Mouse (Mus musculus) lung, embryonic 16.5 days (tissue): Measurements from ENCODE around the gene Ankfy1. TPM values are rescaled to one million over a fixed set of nuclear protein-coding genes. Genes with fewer than 3 reads are reported as not detected.

ENCODE experiments used
- ATAC-seq: fragments of 200-750 bp; cut with Nextera tagmentation; 2 replicates; pipeline ENCODE4 v1.8.0; 2017; ENCODE audit warnings: low read depth, mild to moderate bottlenecking, moderate library complexity
- H3K27ac ChIP-seq: fragments of 300-500 bp; sonication (generic); 2 replicates; pipeline ENCODE4 v1.5.1; 2014; ENCODE audit warnings: mild to moderate bottlenecking, control low read depth, low read length
- H3K27me3 ChIP-seq: fragments of 300-500 bp; sonication (generic); 2 replicates; pipeline ENCODE4 v1.6.1; 2014; ENCODE audit warnings: low read depth, low read length, mixed read lengths; ENCODE audit not compliant: control insufficient read depth, insufficient read depth
- H3K36me3 ChIP-seq: fragments of 300-500 bp; sonication (generic); 2 replicates; pipeline ENCODE4 v1.6.1; 2014; ENCODE audit warnings: low read length; ENCODE audit not compliant: control insufficient read depth, insufficient read depth
- H3K4me1 ChIP-seq: fragments of 300-500 bp; sonication (generic); replicated peaks from 2 replicates; pipeline ENCODE4 v1.6.1; 2014; ENCODE audit warnings: low read length, mixed read lengths; ENCODE audit not compliant: control insufficient read depth, insufficient read depth
- H3K4me2 ChIP-seq: fragments of 300-500 bp; sonication (generic); 2 replicates; pipeline ENCODE4 v1.6.1; 2014; ENCODE audit warnings: low read depth, low read length, control low read depth
- H3K4me3 ChIP-seq: fragments of 300-500 bp; sonication (generic); 2 replicates; pipeline ENCODE4 v1.5.1; 2014; ENCODE audit warnings: mild to moderate bottlenecking, low read length, control low read depth
- H3K9ac ChIP-seq: fragments of 300-500 bp; sonication (generic); 2 replicates; pipeline ENCODE4 v1.6.1; 2014; ENCODE audit warnings: low read length, control low read depth
- H3K9me3 ChIP-seq: fragments of 300-500 bp; sonication (generic); 2 replicates; pipeline ENCODE4 v1.6.1; 2016; ENCODE audit warnings: low read length; ENCODE audit not compliant: control insufficient read depth
- WGBS: fragments of 180-500 bp; shearing (Covaris S2); extraction: QIAGEN DNeasy Blood & Tissue Kit; methylation state at CpG from one replicate; pipeline ENCODE4 v1.1.7; 2014; 5-methylcytosine and 5-hydroxymethylcytosine counted together
- polyA plus RNA-seq: library from polyadenylated mRNA; unstranded; fragments of >200 nt; fragmentation: Nextera tagmentation; extraction: Ambion mirVana; gene quantifications from 2 replicates; pipeline ENCODE4 v1.2.1, GENCODE M21; 2015

The Ankfy1 gene
- polyA plus RNA-seq, 1 experiment from 2014 or later = 24.4 TPM

DNA sequence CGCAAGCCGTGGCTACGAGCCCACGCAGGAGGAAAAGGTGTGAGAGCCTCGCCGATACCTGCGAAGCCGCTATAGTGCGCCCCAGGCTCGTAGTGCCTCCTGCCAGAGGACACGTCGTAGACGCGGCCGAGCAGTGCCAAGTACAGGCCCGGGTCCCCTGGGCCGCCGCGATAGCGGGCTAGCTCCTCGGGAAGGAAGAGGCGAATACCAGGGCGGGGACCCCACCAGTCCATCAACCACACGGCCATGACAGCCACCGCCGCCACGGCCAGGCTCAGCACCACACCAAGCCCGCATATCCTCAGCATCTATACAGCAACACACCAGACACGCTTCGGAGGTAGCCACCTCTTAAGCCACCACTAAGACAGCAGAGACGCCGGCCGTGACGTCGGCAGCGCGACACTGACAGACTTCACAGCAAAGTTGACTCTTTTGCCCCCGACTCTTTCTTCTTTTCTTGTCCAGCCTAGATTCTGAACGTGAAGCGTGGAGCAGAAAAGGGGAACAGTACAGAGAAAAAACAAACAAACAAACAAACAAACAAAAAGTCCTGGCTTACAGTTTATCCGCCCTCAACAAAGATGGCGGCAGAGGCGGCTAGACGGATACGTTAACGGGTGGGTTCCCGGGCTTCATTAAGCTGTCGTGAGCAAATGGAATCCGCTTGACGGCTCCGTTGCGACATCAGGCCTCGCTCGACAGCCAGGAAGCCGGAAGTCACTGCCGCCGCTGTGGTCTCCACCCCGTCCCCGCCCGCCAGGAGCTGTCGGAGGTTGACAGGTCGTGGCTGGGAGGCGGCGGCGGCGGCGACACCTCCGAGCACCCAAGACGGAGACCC, 105.9 kb downstream of the Ankfy1 start, which contains the start of the genes Cyb5d2 and Zzef1:
Gene Cyb5d2 (minus strand): TSS at position 688 of the 841 bp plus-strand sequence.
Gene Zzef1 (plus strand): TSS at position 772 of the 841 bp plus-strand sequence.
- under 1% methylated on average over 69 of the region's 69 CpGs for WGBS
- Histone ChIP-seq H3K27ac (peak within 1 kb of the TSS; percentile 83), H3K27me3 (no peaks in the 10 kb centered on the region), H3K9ac (peak within 1 kb of the TSS; percentile 91), H3K4me3 (peak within 1 kb of the TSS; percentile 72), H3K4me1 (peaks cover 9% of the 10 kb centered on the region), H3K4me2 (peak within 1 kb of the TSS; percentile 91), H3K9me3 (no peaks in the 10 kb centered on the region), H3K36me3 (no peaks in the 10 kb centered on the region)
- ATAC-seq = peak; percentile 97

DNA sequence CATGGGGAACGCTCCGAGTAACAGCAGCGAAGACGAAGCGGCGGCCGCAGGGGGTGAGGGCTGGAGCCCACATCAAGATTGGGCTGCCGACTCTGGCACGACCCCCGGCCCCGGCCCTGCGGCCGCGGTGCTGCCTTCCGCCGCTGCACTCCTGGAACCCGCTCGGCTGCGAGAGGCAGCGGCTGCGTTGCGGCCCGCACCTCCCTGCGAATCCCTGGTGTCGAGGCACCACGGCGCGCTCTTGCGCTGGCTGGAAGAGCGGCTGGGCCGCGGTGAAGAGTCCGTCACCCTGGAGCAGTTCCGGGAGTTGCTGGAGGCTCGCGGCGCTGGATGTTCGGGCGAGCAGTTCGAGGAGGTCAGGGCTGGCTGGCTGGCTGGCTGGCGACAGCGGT, 106.5 kb downstream of the Ankfy1 start:
- ATAC-seq = peak; percentile 49
- peak overlapping the region; percentile 91 for H3K4me2 ChIP-seq
- H3K9ac ChIP-seq = peak overlapping the region; percentile 87
- H3K27me3 ChIP-seq = no peaks in the 10 kb centered on the region
- peak overlapping the region; percentile 72 for H3K4me3 ChIP-seq
- under 1% methylated on average over 37 of the region's 42 CpGs for WGBS
- no peaks in the 10 kb centered on the region for H3K9me3 ChIP-seq
- H3K4me1 ChIP-seq = peaks cover 9% of the 10 kb centered on the region
- H3K27ac ChIP-seq = peak overlapping the region; percentile 32
- H3K36me3 ChIP-seq = no peaks in the 10 kb centered on the region

DNA sequence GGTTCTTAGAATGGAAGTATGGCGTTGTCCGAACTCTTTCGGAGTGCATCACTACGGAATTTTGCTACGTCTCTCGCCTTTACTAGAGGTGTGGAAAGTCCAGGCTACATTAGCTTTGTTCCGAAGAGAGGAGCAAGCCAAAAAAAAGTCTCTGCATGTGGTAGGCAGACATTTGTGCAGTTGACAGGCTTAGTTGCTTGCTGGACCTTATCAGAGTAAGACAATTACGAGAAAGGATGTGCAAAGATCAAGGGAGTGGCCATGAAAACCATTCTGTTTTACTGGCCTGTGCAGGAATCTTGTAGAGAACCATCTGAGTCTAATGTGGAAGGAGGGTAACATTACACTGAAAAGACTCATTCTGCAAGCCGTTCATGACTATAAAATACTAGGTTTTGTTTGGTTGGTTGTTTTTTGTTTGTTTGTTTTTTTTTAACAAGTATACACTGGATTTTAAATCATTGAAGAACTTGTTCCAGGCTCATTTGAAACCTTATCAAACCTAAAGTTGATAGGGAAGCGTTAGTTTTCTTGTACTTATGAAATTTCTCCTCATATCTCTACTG, 107.0 kb downstream of the Ankfy1 start:
- H3K27me3 ChIP-seq = no peaks in the 10 kb centered on the region
- H3K9ac ChIP-seq = peak overlapping the region; percentile 87
- H3K4me3 ChIP-seq = peak overlapping the region; percentile 72
- WGBS = 10% methylated on average over 10 of the region's 10 CpGs
- peak overlapping the region; percentile 32; the same call in 1 of the 2 replicates for H3K27ac ChIP-seq
- no peak for ATAC-seq
- H3K9me3 ChIP-seq = no peaks in the 10 kb centered on the region
- H3K4me2 ChIP-seq = peak overlapping the region; percentile 91
- no peaks in the 10 kb centered on the region for H3K36me3 ChIP-seq
- H3K4me1 ChIP-seq = peaks cover 9% of the 10 kb centered on the region

DNA sequence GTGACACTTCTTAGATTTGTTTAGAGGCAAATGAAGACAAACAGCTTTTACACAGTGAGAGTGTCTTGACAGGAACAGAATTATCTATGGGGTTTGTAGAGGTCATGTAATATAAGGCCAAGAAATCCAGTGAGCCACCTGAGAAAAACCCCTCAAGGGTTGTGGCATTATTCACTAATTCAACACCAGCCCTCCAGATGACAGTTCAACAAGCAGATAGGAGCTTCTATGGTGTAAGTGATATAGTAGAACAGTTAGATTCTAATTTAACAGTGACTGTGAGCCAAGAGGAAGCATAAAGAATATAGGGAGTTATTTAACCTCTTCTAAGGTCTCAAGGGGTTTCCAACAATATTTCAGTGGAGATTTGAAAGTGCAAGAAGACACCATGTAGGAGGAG, 108.3 kb downstream of the Ankfy1 start:
- no peaks in the 10 kb centered on the region for H3K27me3 ChIP-seq
- ATAC-seq = no peak
- no peak overlapping the region for H3K9ac ChIP-seq

DNA sequence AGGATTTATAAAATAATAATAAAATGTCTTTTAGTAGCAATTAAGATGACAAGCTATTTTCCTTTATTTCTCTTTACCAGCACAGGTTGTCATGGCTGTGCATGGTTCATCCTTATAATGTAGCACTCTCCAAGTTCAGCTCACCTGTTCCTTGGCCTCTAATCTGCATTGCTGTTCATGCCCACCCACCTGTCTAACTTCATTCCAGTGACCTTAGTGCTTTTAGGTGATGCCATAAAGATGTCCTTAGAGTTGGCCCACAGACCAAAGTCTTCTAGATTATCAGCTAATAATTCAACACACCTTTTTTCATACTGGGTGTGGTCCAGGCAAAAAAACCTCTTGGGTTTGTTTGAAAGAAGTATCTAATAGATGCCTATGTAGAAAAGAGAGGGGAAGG, 111.4 kb downstream of the Ankfy1 start:
- Histone ChIP-seq H3K9me3 (no peaks in the 10 kb centered on the region), H3K4me2 (no peak overlapping the region), H3K9ac (no peak overlapping the region), H3K27me3 (no peaks in the 10 kb centered on the region), H3K27ac (no peak overlapping the region), H3K4me3 (no peak overlapping the region), H3K4me1 (peaks cover 11% of the 10 kb centered on the region), H3K36me3 (no peaks in the 10 kb centered on the region)
- ATAC-seq = no peak

More for the DNA sequence above, 108.3 kb downstream of the Ankfy1 start:
- Histone ChIP-seq H3K9me3 (no peaks in the 10 kb centered on the region), H3K4me2 (no peak overlapping the region), H3K27ac (no peak overlapping the region), H3K4me1 (peaks cover 12% of the 10 kb centered on the region), H3K4me3 (no peak overlapping the region), H3K36me3 (no peaks in the 10 kb centered on the region)

DNA sequence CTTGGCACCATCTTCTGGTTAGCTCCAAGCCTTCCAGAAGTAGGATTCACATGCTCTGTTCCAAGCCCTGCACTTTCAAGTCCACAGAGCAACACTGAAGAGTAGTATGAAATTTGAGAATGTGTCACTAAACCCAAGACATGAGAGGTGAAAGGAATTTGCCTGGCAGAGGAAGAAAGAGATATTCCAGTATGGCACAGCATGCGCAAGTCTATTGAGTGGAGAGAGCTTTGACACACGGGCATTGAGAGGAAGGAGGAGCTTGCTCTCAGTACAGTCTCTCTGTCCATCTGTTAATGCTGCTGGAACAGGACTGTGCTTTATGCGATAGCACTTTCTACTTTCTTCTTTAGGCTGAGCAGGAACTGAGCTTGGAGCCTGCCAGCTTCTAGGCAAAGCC, 113.2 kb downstream of the Ankfy1 start:
- 32% methylated on average over 3 of the region's 3 CpGs for WGBS
- Histone ChIP-seq H3K4me3 (no peak overlapping the region), H3K9ac (no peak overlapping the region), H3K4me2 (no peak overlapping the region), H3K36me3 (no peaks in the 10 kb centered on the region), H3K4me1 (peaks cover 7% of the 10 kb centered on the region), H3K27ac (peak overlapping the region; percentile 5; the same call in 1 of the 2 replicates), H3K9me3 (no peaks in the 10 kb centered on the region), H3K27me3 (no peaks in the 10 kb centered on the region)
- ATAC-seq = peak; percentile 70

DNA sequence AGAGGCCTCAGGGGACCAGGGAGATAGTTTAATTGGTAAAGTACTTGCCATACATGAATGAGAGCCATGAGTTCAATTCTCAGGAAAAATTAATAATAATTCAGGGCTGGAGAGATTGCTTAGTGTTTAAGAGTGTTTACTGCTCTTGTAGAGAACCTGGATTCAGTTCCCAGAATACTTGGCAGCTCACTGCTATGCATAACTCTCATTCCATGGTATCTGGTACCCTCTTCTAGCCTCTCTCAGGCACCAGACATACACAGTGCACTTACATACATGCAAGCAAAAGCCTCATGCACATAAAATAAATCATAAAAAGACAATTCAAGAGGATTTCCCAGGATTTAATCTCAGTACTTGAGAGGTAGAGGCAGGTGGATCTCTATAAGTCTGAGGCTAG, 114.8 kb downstream of the Ankfy1 start:
- H3K4me3 ChIP-seq = no peak overlapping the region
- H3K36me3 ChIP-seq = no peaks in the 10 kb centered on the region
- no peak overlapping the region for H3K4me2 ChIP-seq
- no peak overlapping the region for H3K27ac ChIP-seq
- H3K9me3 ChIP-seq = no peaks in the 10 kb centered on the region
- H3K4me1 ChIP-seq = peaks cover 9% of the 10 kb centered on the region
- no peak overlapping the region for H3K9ac ChIP-seq
- no peaks in the 10 kb centered on the region for H3K27me3 ChIP-seq
- no peak for ATAC-seq

DNA sequence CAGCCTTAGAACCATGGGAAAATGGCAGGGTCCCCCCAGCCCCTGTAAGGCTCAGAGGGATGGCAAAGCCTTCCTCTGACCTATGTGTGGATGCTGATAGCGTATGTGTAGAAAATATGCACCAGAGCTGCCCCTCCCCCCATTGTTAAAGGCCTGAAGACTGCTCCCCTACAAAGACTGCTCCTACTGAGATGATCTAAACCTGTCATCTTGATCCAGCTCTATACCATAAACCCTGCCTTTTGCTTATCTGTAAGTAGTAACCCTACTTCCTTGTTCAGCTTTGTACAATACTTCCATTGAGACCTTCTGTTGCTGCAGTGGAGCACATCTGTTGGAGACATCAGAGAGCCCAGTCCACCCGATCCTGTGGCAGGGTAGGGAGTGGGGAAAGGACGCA, 115.4 kb downstream of the Ankfy1 start:
- no peaks in the 10 kb centered on the region for H3K9me3 ChIP-seq
- H3K9ac ChIP-seq = no peak overlapping the region
- whole genome bisulfite sequencing = 92% methylated on average over 3 of the region's 3 CpGs
- no peaks in the 10 kb centered on the region for H3K36me3 ChIP-seq
- ATAC-seq = no peak
- no peak overlapping the region for H3K27ac ChIP-seq
- peaks cover 9% of the 10 kb centered on the region for H3K4me1 ChIP-seq
- no peak overlapping the region for H3K4me3 ChIP-seq
- H3K27me3 ChIP-seq = no peaks in the 10 kb centered on the region
- H3K4me2 ChIP-seq = no peak overlapping the region

DNA sequence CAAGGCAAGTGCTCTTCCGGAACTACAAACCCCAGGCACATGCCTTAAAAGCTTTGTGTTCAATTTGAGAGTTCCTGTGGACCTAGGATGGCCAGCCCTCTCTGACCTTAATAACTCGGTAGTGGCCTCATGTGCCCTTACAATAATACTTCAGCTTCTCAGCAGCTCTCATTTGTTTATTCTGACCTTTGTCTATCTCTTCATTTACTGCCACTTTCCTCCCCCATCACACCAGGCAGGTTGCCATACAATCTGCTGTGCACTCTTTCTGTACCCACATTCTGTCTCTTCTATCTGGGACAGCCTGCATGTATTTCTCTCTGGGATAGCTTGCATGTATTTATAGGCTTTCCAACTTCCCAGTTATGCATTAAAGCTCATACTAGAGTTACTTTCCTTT, 116.8 kb downstream of the Ankfy1 start:
- H3K27ac ChIP-seq = no peak overlapping the region
- H3K4me3 ChIP-seq = no peak overlapping the region
- no peak overlapping the region for H3K4me2 ChIP-seq
- no peaks in the 10 kb centered on the region for H3K36me3 ChIP-seq
- 53% methylated on average over 2 of the region's 2 CpGs for WGBS
- no peaks in the 10 kb centered on the region for H3K9me3 ChIP-seq
- H3K4me1 ChIP-seq = peaks cover 9% of the 10 kb centered on the region
- no peak for ATAC-seq
- no peaks in the 10 kb centered on the region for H3K27me3 ChIP-seq
- H3K9ac ChIP-seq = no peak overlapping the region
